Mouse (Mus musculus): ENCODE measurements at regions not wholly inside any gene's neighbourhood (a gene's known extent, or its start where the extent isn't known, plus 50 kb on each side); places are given as distances from the start of the nearest gene placed in this dataset.

DNA sequence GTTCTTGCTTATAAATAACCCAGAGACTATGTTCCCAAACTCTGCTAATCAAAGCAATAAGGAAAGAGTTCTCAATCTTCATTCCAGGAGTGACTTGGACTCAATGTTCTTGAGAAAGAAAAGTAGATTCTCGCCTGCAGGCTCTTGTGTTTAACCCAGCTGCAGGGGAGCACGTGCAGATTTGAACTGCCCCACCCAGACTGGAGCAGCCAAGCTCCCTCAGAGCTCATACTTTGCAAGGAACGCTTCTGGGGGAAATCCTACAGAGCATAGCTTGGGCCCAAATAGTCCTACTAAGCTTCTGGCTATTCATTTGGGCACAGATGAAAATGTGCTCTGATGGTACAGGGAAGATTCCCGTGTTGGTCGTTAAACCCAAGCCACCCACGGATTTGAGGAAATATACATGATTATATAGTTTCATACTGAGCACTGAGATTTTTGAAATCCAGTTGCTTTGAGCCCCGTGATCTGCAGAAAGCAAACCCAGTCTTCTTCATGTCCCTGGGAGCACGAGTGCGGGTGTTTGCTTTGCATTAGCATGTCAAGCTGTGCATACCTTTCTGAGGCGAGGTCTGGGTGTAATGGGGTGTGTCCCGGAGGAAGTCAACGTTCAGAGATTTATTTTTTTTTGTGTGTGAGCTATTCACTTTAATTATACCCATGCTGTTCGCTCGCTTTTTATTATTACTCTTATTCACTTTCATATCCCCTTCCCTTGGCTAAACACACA, 99.1 kb upstream of the Trp63 start:
- no peak for DNase-seq (ENCODE audit: extremely low read depth, insufficient read length, low spot score)

DNA sequence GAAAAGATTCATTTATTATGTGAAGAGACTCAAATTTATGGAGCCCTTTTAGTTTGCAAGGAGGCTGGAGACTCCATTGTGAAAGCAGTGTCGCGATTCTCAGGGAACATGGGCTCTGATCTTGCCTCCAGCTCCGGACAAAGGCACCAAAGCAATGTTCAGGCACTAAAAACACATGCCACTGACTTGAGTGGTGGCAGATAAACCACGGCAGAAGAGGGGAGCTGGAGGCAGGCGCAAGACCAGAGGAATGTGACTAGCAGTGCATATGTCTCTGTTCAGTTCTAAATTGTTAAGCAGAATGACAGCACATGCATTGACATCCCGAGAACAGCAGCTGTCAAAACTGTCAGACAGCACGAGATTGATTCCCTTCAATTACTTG, 98.5 kb upstream of the Trp63 start:
- DNase-seq (ENCODE audit: extremely low read depth, insufficient read length, low spot score) = no peak

DNA sequence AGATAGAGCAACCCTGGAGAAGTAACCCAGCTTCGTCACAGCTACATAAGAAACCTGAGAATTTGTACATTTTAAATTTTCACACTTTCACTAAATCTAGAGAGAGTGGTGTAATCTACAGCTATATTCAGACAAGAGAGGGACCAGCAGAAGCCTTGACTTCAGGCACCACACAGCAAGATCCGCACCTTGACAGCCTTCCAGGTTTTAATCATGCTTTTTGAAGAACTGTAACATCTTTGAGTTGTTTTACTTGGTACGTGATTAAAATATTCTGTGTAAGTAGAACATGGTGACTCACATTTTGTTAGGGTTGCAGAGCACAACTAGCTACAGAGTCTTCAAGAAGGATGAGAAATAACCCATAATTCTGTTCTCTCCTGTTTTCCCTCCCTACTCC, 97.6 kb upstream of the Trp63 start:
- DNase-seq (ENCODE audit: extremely low read depth, insufficient read length, low spot score) = no peak

DNA sequence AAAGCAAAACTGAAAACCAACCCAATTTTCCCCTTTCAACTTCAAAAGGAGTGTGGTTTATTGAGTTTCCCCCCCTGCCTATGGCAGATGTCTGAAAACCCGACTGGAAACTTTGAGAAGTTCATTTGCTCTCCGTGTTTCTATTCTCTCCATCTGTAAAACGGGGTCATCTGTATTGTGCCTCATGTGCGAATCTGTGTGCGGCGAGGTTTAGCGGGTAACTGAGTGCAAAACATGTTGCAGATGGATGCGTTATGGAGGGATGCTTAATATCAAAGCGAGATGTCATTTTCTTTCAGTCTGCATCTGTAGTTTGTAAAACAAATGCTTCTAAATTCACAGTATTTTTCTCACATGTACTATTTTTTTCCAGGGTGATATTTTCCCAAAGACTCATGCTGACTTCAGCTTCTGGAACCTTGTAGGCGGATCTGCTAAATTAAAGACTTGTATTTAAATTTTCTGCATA, 95.7 kb upstream of the Trp63 start:
- no peak for DNase-seq (ENCODE audit: extremely low read depth, insufficient read length, low spot score)

DNA sequence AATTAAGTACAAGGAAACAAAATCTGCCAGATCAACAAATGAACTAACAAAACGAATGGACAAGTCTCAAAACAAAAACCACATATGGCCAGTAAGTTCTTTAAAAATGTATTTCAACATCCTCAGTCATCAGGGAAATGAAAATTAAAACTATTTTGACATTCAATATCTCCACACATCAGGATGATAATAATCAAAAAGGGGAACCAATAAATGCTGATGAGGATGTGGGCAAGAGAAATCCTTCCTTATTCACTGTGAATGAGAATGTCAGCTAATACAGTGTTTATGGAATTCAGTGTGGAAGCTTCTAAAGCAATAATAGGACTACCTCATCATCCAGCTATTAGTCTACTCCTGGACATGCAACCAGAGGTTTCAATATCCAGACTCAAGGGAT, 86.1 kb upstream of the Trp63 start:
- no peak for DNase-seq (ENCODE audit: extremely low read depth, insufficient read length, low spot score)

DNA sequence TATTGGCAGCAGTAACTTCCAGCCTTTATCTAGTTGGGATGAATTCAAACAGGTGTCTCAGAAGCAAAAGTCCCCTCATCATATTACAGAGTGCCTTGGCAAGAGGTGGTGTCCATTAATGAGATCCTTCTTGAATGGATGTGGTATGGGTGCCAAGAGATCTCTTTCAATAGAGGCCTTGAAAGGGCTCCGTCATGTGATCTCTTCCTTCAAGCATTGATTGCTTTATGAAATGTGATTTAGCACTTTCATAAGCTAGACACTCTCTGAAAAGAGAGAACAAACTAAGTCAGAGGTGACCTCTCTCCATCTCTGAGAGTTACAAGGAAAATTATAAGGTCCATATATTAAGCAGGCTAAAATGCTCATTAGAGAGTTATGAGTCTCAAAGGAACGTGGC, 80.4 kb upstream of the Trp63 start:
- DNase-seq (ENCODE audit: extremely low read depth, insufficient read length, low spot score) = no peak

DNA sequence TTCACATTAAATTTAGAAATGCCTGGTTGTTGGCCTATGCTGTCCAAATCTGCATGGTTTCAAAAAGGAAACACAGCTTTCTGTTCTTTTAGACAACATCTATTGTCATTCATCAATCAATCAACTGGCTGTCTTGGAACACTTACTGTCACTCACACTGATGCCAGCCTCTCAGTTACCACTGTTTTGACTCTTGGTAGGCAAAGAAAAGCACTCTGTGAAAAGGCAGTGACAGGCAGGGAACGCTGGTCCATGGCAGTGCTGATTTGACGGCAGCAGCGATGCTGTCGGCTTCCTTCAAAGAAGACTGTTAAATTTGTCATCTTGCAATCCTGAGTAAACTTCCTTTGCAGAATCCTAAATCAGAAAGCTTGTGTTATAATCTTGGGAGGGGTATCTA, 68.3 kb upstream of the Trp63 start:
- DNase-seq (ENCODE audit: extremely low read depth, insufficient read length, low spot score) = no peak

DNA sequence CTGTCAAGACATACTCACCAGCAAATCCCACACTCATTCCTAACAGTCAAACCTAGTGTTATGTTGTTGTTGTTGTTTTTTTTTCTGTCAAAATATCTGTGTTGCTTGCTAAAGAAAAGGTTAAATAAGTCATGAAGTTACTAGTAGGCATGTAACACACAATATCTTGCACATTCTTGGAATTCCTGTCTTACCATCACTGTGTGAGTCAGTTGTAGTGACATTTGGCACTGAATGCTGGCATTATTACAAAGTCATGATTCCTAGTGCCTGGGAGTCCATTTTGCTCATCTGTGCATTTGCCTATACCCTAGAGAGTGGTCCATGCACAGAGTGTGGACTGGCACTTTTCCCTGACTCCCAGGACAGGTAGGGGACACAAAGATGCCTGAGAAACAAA, 67.9 kb upstream of the Trp63 start:
- DNase-seq (ENCODE audit: extremely low read depth, insufficient read length, low spot score) = peak; percentile 75

DNA sequence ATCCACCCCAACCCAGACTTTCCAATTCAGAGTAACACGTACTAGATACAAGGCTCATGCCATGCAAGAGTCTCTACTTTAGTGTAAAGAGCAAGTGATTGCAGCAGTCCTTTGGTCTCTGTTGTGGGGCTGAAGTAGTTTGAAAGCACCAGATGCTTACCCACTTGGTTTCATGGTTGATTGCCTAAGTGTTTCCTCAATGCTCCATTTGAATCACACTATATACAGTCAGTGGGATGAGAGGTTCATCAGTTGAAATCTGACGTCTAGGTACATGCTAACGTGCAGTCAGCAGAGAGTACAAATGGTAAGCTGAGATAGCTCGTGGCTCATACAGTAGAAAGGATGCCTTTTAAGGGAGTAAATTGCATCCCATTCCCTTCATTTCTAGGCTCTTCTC, 64.7 kb upstream of the Trp63 start:
- DNase-seq (ENCODE audit: extremely low read depth, insufficient read length, low spot score) = no peak

DNA sequence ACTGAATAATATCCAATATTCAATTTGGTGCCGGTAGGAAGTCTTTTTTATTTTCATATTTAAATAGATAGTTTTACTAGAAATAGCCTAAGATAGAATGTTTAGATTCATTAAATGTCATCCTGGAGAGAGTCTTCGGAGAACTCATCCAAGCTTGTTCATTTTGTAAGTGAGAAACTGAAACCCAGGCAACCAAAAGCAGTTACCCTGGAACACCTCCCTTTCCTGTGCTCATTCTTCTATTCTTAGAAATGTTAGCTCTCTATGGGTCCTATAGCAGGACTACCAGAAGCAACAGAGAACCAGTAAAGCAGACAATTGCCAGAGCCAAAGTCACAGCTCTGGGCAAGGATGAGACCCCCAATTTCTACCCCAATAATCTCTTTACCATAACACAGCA, 60.9 kb upstream of the Trp63 start:
- no peak for DNase-seq (ENCODE audit: extremely low read depth, insufficient read length, low spot score)

DNA sequence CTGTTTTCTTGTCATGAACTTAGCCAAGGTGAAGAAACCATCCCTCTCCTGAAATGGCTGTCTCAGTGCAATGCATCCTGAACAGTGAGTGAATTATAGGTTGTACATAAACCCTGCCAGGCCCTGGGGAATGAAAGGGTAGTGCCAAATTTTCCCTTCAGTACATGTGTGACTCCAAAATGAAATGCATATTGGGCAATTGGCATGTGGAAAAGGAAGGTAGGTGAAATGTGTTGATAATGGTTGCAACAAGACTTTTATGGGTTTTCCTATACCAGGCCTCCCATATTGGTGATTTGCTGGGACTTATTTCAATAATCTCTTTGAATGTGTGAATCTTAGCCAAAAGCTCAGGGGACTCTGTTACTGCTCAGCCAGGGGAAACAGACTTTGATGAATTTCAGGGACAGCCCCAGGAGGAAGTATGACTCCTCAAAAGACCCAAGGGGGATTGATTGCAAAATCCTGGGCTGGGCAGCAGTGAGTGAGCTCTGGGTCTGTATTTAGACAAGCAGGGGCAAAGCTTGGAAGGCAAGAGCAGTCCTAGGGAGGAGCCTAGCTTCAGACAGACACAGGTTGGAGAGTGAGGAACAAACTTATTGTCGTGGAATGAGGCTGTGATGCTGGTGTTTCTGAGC, 59.5 kb upstream of the Trp63 start:
- DNase-seq (ENCODE audit: extremely low read depth, insufficient read length, low spot score) = peak; percentile 29

DNA sequence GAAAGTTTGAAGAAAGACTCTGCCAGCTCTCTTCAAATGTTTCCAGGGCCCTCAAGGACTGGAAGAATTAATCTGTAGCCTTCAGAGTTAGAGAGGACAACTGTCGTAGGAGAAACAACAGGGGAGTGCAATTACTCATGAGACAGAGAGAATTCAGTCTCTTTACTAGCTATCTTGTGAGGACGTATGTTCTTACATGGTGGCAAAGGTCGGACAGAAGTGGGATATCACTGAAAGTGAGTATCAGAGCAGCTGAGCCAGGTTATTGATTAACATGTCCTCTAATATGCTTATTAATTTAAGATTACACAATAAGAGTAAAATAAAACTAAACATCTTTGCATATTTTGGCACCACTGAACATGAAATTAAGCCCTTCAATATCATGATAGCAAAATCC, 53.8 kb upstream of the Trp63 start:
- no peak for DNase-seq (ENCODE audit: extremely low read depth, insufficient read length, low spot score)

DNA sequence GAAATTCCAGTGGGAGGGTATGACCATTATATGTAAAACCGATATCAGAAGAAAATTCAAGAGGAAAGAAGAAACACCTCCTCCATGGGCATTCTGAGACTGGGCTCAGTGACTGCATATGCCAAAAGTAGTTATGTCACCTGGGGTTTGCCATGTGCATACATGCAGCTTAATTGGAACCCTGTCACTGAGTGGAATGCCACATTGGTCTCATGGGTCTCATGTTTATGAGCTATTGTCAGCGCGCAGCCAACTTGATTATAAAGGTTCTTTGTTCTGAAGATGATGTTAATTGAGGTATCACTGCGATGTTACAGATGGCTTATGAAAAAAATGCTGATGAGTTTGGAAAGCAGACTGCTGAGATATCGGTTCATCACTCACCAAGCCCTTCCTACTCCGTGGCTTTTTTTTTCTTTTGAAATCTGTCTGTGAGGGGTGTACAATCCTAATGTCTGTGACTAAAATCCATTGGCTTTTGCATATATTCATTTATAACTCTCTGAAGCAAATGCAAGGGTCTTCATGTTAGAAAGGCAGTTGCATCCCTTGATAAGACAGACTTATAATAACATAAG, 52.3 kb upstream of the Trp63 start:
- DNase-seq (ENCODE audit: extremely low read depth, insufficient read length, low spot score) = no peak
